Mouse (Mus musculus) induced T-regulatory cell, adult 2 months (primary cell): ENCODE results near the gene Ankrd13b.

Source experiments
- DNase-seq: peaks from one replicate; pipeline ENCODE4 v3.0.0-alpha.2; 2012; ENCODE audit warnings: low read depth

Gene Ankrd13b

DNA sequence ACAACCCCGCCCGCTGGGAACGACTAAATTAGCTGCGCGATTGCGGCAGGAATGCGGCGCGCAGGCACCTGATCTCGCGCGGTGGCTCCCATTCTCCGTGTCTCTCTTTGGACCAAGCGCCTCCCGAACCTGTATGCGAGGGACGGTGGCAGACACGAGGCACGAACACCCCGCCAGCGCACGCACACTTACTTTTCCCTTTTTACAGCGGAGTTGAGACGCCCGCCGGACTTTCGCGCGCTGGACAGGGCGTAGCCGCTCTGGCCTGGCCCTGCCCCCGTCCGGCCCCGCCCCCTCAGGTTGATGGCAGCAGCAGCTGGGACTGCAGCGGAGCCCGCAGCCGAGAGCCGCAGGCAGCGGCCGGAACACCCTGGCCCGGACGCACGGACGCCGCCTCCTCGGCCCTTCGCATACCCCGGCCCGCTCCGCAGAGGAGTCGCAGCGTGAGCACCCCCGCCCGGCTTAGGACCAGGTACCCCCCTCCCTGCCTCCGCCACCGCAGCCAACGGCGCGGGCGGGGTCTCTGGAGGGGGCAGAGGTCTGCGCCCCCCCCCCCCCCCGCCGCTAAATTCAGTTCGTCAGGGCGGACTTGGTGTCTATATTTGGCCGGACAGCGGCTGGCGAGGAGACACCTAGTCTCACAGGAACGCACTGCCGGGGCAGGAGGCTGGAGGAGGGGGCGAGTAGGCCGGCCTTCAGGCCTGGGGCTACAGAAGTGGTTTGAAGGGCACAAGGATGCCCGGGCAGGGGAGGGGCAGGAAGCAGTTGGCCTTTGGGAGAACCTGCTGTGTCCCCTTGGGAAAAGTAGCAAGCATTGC, 27.0 kb downstream of the Ankrd13b start, which contains the start of gene Coro6:
Gene Coro6 (plus strand): TSS at position 129 of the 818 bp plus-strand sequence.
- DNase-seq = peak; percentile 48

DNA sequence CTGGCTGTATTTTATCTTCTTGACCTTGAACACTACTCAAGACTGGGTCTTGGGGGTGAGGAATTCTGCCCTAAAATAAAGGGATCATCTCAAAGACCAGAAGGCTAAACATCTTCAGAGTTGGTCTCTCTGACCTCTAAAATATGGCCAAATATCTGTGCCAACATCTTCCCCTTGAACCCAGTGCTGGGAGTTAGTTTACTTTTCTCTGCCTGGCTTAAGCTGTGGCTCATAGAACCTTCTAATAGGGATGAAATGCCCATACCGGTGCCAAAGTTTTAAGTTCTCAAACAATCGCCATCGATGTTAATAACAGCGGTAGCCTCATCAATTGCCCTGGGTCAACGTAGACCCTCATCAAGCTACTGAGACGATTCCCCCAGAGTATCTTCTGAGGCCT, 27.6 kb downstream of the Ankrd13b start:
- peak; percentile 32 for DNase-seq

DNA sequence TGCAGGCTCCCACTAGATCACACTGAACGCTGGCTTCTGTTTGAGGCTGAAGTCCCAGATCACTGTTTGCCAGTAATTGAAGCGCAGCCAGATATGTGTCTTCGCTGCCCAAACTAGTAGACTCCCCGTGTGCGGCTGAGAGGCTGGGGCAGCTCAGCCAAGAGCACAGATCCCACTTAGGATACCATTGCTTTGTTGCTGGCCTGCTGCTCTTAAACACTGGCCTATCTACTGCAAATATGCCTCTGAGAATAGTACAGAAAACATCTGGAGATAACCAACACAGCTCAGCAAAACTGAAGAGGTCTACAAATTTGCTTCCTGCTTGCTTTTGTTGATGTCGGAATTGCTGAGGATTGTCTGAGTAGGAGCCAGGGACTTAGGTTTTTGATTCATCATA, 32.6 kb downstream of the Ankrd13b start:
- DNase-seq = no peak

DNA sequence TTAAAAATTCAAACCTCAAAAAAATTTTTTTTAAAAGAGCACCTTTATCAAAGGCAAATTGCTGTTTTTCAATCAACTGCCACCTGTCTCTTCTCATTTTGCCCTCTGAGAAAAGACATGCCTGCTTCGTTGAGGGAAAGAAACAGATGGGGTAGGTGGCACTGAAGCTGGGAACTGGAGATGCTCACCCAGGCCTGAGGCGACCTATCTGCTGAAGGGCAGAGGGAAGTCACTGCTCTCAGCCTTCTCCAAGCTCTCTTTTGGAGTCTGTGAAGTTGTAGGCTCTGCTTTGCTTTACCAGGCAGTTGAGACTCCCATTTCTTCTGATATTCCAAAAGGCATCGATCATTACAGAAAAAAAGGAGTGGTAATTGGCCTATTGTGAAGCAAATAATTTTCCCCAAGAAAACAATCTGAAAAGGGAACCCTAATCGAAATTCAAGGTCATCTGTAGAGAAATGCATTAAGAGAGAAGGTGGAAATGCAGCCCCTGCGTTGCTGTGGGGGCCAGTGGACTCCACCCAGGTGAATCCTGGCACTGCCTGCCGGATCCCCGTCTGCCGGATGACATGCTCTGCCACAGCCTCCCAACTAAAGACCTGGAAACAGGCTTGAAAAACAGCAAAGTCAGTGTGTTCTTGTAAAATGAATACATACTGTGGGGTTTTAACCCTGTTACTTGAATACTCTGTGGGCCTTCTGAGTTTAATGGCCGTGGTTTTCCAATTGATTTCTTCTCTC, 33.5 kb downstream of the Ankrd13b start:
- DNase-seq = no peak

DNA sequence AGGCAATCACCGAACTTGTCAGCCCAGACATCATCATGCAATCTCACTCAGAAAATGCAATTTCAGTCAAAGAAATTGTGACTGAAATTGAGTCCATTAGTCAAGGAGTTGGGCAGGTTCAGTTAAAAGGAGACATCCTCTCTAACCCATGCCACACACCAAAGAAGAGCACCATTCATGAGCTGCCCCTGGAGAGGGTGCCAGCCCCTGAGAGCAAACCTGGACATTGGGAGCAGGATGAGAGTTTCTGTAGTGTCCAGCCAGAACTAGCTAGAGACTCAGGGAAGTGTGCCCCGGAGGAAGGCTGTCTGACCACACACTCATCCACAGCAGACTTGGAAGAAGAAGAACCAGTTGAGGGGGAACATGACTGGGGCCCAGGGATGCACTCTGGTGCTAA, 36.1 kb downstream of the Ankrd13b start:
- DNase-seq = no peak

DNA sequence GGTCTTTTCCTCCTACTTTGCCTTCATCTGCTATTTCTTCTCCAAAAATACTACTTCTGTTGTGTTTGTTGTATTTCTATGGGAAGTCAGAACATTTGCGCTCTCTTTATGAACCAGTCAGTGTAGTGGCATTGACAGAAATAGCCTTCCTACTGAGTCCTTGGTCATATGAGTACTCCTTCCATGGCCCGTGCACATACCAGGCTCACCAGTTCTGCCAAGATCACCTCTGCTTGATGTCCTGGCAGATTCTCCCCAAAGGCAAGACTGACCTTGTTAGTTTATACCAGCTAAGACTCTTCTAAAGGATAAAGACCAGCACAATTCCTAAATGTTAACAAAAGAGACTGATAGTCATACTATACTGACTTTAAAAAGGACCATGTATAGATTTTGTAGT, 37.8 kb downstream of the Ankrd13b start:
- no peak for DNase-seq

DNA sequence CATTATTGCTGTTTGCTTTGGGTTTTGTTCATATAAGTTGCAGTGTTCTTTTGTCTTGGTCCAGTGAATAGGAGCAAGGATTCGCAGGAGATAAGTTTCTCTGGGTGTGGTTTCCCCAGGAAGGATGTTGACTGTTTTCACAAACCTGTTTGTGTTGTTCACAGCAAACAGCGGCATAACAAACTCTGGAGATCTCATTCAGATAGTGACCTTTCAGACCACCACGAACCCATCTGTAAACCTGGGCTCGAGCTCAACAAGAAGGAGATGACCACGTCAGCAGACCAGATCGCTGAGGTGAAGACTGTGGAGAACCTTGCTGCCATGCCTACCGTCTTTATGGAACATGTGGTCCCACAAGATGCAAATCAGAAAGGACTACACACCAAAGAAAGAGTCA, 40.3 kb downstream of the Ankrd13b start:
- no peak for DNase-seq

DNA sequence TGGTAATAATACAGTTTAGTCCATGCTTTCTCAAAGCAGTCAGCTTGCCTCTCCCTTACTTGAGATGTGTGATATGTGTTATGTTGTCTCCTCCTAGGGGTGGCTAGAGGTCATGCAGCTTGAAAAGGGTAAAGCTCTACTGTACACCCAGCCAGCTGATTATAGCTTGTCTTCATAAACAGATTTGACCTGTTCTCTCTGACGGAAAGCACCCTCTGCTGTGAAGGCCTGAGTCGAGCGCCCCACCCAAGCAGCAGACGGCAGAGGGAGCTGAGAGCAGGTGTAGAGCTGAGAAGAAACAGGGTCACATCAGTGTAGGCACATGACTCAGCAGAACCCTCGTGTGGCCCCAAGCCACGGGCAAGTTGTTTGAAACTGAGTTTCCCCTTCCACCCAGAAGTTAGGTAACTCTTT, 42.8 kb downstream of the Ankrd13b start:
- peak; percentile 79 for DNase-seq

DNA sequence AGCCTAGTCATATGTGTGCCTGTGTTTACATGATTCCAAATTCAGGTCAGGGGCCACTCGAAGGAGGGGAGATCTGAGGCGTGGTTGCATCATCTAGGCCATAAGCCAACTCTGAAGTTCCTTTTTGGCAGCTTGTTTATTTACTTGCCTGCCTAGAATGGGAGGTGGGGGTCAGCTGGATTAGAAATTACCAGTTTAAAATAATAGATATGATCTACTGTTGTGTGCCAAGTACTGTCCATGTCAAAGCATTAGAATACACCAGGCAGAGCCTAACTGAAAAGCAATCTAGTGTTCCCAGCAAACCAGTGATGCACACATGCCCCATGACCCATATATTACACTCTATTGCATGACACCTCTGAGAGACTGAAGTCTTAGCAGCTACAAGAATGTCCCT, 44.5 kb downstream of the Ankrd13b start:
- no peak for DNase-seq

DNA sequence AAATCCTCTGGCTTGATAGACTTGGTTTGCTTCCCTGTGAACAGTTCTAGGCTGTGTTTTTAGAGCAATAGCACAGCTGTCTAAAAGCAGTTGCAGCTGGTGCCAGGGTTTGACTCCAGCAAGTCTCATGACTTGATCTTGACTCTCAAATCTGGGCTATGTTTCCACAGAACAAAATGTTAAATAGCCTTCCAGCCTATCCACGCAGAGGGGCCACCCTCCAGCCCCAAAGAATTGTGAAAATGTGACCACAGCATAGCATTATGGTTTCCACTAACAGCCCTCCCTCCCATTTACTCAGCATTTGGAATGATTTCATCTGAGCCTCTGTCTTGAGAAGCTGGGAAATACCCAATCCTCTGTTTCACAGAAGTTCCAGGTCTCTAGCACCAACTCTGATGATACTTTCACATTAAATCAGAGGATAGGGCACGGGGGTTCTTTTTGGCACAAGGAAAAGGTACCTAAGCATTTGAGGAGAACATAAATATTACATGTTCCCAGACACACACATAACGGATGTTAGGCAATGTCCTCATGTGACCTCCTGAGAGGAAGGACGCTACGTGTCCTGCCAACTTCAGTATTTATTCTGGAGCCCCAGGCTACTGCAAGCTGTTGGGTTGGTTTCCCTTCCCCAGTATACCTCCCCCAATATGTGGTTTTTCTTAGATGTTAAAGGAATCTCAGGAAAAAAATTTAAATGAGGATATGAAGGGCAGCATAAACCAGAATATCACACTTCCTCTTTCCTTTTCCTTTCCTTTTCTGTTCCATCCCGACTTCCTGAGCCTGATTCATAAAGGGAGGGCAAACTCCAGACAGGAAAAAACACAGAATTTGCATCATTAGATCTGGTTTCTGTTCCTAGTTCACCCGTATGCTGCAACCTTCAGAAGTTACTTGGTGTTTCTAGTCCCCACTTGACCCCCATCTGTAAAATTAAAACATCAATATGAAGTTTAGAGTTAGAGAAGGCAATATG, 47.0 kb downstream of the Ankrd13b start:
- DNase-seq = no peak

DNA sequence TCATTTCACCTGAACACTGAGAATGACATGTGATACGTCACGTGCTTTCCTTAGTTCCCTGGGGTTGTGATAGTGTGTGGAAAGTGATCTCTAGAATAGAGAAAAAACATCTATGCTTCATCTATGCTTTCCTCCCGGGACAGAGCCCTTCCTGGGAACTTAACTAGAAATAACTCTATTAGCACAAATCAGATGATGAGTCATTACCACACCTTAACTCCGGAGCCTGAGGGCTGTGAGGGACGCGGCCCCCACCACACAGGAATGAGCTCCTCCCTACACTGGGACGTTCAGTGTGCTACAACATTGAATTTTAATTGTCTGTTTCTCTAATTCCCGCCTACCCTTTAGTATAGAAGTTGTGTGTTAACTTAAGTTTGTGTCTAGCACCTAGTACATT, 48.5 kb downstream of the Ankrd13b start:
- no peak for DNase-seq

DNA sequence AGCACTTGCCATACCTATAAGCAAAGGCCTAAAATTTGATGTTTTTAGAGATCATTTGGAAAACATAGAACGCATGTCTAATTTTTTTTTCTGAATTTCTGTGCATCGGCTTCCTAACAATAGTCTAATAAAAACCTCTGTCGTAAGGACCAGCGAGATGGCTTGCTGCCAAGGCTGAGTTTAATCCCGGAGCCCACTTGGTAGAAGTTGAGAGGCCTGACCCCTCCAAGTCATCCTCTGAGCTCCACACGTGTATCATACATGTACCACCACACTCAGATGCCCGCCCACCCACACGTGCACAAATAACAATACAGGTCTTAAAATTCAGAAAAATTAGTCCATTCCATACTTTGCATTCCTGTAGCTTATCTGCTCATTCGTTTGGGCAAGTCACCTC, 49.4 kb downstream of the Ankrd13b start:
- DNase-seq = no peak

DNA sequence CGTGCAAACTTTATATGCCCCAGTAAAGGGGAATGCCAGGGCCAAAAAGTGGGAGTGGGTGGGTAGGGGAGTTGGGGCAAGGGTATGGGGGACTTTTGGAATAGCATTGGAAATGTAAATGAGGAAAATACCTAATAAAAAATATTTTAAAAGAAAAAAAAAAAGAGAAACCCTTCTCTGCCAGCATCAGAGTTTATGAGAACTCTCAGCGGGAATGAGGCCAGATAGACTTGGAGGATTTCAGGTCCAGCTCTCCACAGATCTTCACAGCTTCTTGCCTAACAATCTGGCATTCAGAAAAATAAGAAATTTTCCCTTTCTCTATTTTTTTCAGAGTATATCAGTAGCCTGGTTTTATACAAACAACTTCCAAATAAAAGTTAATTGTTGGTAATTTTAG, 52.5 kb downstream of the Ankrd13b start:
- DNase-seq = no peak

DNA sequence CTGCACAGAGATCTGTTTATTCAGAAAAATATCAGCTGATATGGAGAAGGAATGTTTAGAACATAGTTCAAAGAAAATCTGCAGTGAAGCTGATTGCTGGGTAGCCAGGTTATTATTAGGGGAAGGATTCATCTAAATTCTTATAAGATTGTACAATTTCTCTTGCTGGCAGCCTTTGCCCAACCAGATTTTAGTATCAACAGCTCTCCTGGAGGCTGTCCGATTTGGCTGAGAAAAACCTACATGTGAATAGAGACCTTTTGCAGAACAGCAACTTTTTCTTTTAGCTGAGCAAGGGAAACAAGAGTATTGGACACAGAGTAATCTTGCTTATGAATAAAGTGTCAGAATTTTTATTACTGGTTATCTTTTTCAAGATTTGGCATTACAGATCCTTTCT, 61.0 kb downstream of the Ankrd13b start:
- DNase-seq = no peak

DNA sequence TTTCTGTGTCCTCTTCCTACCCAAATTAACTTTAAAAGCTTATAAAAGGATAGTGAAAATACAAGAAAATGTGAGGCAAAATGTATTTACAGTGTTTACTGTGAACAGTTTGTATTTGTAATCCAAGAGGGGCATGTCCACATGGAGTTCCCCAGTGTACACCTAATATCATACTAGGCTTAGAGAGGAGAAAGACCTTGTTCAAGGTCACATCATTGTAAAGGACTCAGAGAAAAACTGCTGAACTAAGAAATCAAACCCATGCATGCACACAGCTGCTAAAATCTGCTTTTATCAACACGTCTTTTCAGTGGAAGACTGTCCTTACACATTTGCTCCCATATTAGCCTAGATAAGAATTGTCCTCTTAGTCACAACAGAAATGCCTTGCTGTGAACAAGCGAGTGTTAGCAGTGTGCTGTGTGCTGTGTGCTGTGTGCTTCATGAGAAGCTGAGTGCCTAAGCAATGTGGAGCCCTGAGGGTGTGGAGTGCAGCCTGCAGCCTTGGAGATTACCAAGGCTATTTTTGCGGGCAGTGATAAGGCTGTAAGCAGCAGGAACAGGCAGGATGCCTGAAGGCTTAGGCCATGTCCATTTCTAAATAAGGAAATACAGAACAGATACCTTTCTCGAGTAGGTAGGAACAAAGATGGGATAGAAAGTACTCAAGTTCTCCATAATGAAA, 66.2 kb downstream of the Ankrd13b start:
- no peak for DNase-seq
